Mouse (Mus musculus): ENCODE measurements around the gene Wdr25.

Gene Wdr25

GRCm38 (mm10) chr12:108896006-108896405 lies 2.6 kb downstream of the Wdr25 start:
- DNase-seq (ENCODE audit: low spot score) = no peak

GRCm38 (mm10) chr12:108901346-108901745 lies 7.9 kb downstream of the Wdr25 start:
- DNase-seq (ENCODE audit: low spot score) = no peak

- DNase-seq (ENCODE audit: low spot score) = peak; percentile 35
Observed at GRCm38 (mm10) chr12:108902940-108903339, 9.5 kb downstream of the Wdr25 start.

- DNase-seq (ENCODE audit: low spot score) = peak; percentile 22
Observed at GRCm38 (mm10) chr12:108903600-108904275, 10.3 kb downstream of the Wdr25 start.

- no peak for DNase-seq (ENCODE audit: low spot score)
Observed at GRCm38 (mm10) chr12:108904276-108904653, 10.8 kb downstream of the Wdr25 start.

- DNase-seq (ENCODE audit: low spot score) = no peak
Observed at GRCm38 (mm10) chr12:108905620-108906302, 12.3 kb downstream of the Wdr25 start.

- DNase-seq (ENCODE audit: low spot score) = no peak
Observed at GRCm38 (mm10) chr12:108906398-108906797, 13.0 kb downstream of the Wdr25 start.

- DNase-seq (ENCODE audit: low spot score) = no peak
Observed at GRCm38 (mm10) chr12:108909846-108910433, 16.5 kb downstream of the Wdr25 start.

- DNase-seq (ENCODE audit: low spot score) = no peak
Observed at GRCm38 (mm10) chr12:108912442-108912841, 19.0 kb downstream of the Wdr25 start.

GRCm38 (mm10) chr12:108914198-108914597 lies 20.8 kb downstream of the Wdr25 start:
- DNase-seq (ENCODE audit: low spot score) = no peak

GRCm38 (mm10) chr12:108914709-108915340 lies 21.4 kb downstream of the Wdr25 start:
- no peak for DNase-seq (ENCODE audit: low spot score)

GRCm38 (mm10) chr12:108915893-108916292 lies 22.5 kb downstream of the Wdr25 start:
- DNase-seq (ENCODE audit: low spot score) = no peak

GRCm38 (mm10) chr12:108916447-108917042 lies 23.1 kb downstream of the Wdr25 start:
- DNase-seq (ENCODE audit: low spot score) = no peak

- DNase-seq (ENCODE audit: low spot score) = no peak
Observed at GRCm38 (mm10) chr12:108917509-108917908, 24.1 kb downstream of the Wdr25 start.

- no peak for DNase-seq (ENCODE audit: low spot score)
Observed at GRCm38 (mm10) chr12:108918753-108919152, 25.3 kb downstream of the Wdr25 start.

- no peak for DNase-seq (ENCODE audit: low spot score)
Observed at GRCm38 (mm10) chr12:108926606-108927111, 33.2 kb downstream of the Wdr25 start.

- no peak for DNase-seq (ENCODE audit: low spot score)
Observed at GRCm38 (mm10) chr12:108928249-108928648, 34.8 kb downstream of the Wdr25 start.

- no peak for DNase-seq (ENCODE audit: low spot score)
Observed at GRCm38 (mm10) chr12:108929475-108929874, 36.0 kb downstream of the Wdr25 start.

GRCm38 (mm10) chr12:108931341-108932053 lies 38.1 kb downstream of the Wdr25 start:
- DNase-seq (ENCODE audit: low spot score) = no peak

- no peak for DNase-seq (ENCODE audit: low spot score)
Observed at GRCm38 (mm10) chr12:108932113-108932512, 38.7 kb downstream of the Wdr25 start.

- DNase-seq (ENCODE audit: low spot score) = no peak
Observed at GRCm38 (mm10) chr12:108934231-108934630, 40.8 kb downstream of the Wdr25 start.

- no peak for DNase-seq (ENCODE audit: low spot score)
Observed at GRCm38 (mm10) chr12:108936834-108937233, 43.4 kb downstream of the Wdr25 start.

Measured in urinary bladder, postnatal 25 days (tissue).